Mouse (Mus musculus): ENCODE measurements at regions not wholly inside any gene's neighbourhood (a gene's known extent, or its start where the extent isn't known, plus 50 kb on each side); places are given as distances from the start of the nearest gene placed in this dataset.

DNA sequence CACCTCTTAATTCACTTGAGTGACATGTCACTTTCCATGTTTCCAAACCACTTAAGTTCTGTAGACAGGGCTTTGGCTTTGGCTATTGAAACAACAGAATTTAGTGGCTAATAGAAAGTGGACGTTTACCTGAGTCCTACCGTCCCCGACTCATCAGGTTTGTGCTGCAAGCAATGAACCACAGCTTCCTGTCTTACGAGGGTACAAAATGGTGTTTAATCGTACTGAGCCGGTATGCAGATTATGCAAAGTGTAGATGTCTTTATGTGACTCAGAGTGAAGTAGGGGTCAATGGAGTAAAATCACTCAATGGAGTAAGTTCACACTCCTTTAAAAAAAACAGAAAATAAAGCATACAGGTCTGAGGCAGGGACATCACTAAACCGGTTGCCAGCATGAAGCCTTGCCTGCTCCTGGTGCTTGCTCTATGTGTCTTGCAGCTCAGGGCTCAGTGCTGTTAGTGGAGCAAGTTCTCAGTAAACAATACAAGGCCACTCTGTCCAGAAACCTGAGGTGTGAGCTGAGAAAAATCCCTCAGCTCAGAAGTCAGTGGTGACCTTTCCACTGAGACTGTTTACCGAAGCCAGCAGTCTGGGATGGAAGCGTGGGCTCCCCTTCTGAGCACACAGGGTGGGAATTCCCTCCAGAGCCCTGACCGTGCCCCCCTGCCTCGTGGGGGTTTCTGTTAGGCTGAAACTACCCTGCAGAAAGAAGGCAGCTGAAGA is 226.1 kb upstream of the Jun start:
- H3K9ac ChIP-seq: peak overlapping the region; percentile 15; the same call in 1 of the 2 replicates
- no peaks in the 10 kb centered on the region for H3K9me3 ChIP-seq (replicated peaks)
- H3K27me3 ChIP-seq: no peaks in the 10 kb centered on the region
- peak overlapping the region; percentile 47 for H3K4me2 ChIP-seq
- peaks cover 38% of the 10 kb centered on the region for H3K4me1 ChIP-seq
- H3K27ac ChIP-seq: peak overlapping the region; percentile 97
- H3K4me3 ChIP-seq (replicated peaks): no peak overlapping the region; the same call in 1 of the 2 replicates
- WGBS: 16% methylated on average over 11 of the region's 11 CpGs
- peak; percentile 68 for ATAC-seq (replicated peaks; ENCODE audit: low FRiP score)
- no peaks in the 10 kb centered on the region for H3K36me3 ChIP-seq

DNA sequence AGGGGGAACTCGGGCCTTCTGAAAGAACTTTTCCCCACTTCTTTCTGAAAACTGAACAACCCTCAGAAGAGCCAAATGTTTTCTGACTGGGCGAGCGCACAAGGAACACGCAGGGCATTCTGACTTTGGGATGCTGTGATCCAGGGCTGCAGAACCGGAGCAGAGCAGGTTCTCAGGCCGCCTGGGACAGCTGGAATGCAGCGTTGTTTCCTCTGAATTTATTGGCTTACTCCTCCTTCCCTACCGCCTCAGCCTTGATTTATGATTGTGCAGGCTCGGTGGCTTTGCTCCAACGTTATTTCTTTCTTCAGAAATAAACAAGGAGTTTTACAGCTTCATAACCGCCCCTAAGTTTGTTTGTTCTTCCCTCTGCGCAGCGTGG is 226.7 kb upstream of the Jun start:
- H3K4me3 ChIP-seq (replicated peaks): no peak overlapping the region; the same call in 1 of the 2 replicates
- H3K36me3 ChIP-seq: no peaks in the 10 kb centered on the region
- WGBS: 7% methylated on average over 13 of the region's 13 CpGs
- no peaks in the 10 kb centered on the region for H3K9me3 ChIP-seq (replicated peaks)
- H3K27ac ChIP-seq: peak overlapping the region; percentile 97
- peak; percentile 89 for ATAC-seq (replicated peaks; ENCODE audit: low FRiP score)
- H3K4me2 ChIP-seq: peak overlapping the region; percentile 47
- H3K9ac ChIP-seq: peak overlapping the region; percentile 15; the same call in 1 of the 2 replicates
- no peaks in the 10 kb centered on the region for H3K27me3 ChIP-seq
- H3K4me1 ChIP-seq: peaks cover 43% of the 10 kb centered on the region

DNA sequence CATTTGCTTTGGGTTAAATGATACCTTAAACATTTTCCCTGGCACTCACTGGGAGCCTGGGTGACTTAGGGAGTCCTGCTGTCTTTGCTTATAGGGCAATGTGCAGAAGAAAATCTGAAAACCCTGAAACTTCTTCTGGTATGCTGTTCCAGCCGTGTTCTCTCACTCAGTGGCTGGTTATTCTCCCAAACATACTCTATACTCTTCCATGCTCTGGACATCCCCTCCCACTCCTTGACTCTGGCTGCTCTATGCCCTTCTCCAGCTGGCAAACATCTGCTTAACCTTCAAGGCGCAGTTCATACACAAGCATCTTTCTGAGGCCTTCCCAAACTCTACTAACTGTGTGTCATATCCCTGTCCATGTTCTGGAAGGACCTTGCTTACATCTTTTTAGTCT is 227.2 kb upstream of the Jun start:
- no peak overlapping the region for H3K9ac ChIP-seq
- 33% methylated on average over 2 of the region's 2 CpGs for WGBS
- peak overlapping the region; percentile 97 for H3K27ac ChIP-seq
- H3K4me1 ChIP-seq: peaks cover 48% of the 10 kb centered on the region
- H3K36me3 ChIP-seq: no peaks in the 10 kb centered on the region
- H3K9me3 ChIP-seq (replicated peaks): no peaks in the 10 kb centered on the region
- no peak overlapping the region for H3K4me3 ChIP-seq (replicated peaks)
- peak overlapping the region; percentile 47; the same call in 1 of the 2 replicates for H3K4me2 ChIP-seq
- H3K27me3 ChIP-seq: no peaks in the 10 kb centered on the region
- peak; percentile 57 for ATAC-seq (replicated peaks; ENCODE audit: low FRiP score)

DNA sequence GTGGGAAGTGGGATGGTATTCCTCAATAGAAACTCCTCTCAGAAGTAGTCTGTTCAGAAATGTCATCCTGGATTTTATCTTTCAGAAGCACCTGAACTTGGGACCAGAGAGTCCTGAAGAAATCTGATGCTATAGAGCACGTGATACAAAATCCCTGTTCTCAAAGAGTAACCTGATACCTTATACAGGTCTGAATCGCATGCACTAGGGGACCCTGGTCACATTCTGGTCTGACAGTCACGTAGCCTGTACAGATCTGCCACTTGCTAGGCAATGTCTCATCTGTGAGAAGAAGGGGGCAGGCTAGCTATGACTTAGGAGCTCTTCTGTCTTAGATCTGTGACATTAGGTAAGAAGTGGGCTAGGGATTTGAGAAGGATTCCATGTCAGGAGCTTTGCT is 230.1 kb upstream of the Jun start:
- peak; percentile 61 for ATAC-seq (replicated peaks; ENCODE audit: low FRiP score)
- WGBS: 38% methylated on average over 3 of the region's 3 CpGs

DNA sequence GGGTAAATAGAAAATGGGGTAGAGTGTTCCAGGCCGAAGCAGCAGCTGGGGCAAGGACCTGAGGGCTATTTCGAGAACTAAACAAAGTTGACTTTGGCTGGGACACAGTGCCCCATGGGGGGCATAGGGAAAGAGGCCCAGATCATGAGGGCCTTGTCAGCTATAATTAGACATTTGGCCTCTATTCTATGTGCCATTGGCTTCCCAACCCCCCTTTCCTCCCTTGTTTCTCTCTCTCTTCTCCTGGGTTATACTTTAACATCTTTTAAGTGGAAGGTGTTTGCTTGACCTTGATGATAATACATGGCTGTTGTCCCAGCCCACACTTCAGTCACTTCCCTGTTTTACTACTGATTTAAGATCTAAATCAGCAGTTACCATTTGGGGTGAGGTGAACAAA is 231.8 kb upstream of the Jun start:
- peak overlapping the region; percentile 70 for H3K27ac ChIP-seq
- H3K4me3 ChIP-seq (replicated peaks): no peak overlapping the region
- no peak overlapping the region for H3K9ac ChIP-seq
- H3K27me3 ChIP-seq: no peaks in the 10 kb centered on the region
- ATAC-seq (replicated peaks; ENCODE audit: low FRiP score): 0 out of 2 replicates have a peak, but pooled peaks have one; percentile 15
- peaks cover 37% of the 10 kb centered on the region for H3K4me1 ChIP-seq
- no peak overlapping the region for H3K4me2 ChIP-seq
- H3K9me3 ChIP-seq (replicated peaks): no peaks in the 10 kb centered on the region
- H3K36me3 ChIP-seq: no peaks in the 10 kb centered on the region
- WGBS: 62% methylated on average over 2 of the region's 2 CpGs

More for the DNA sequence above, 230.1 kb upstream of the Jun start:
- Histone ChIP-seq H3K4me2 (no peak overlapping the region), H3K4me3 (replicated peaks) (no peak overlapping the region), H3K36me3 (no peaks in the 10 kb centered on the region), H3K9me3 (replicated peaks) (no peaks in the 10 kb centered on the region), H3K4me1 (peaks cover 50% of the 10 kb centered on the region), H3K27ac (peak overlapping the region; percentile 33; the same call in 1 of the 2 replicates), H3K9ac (no peak overlapping the region), H3K27me3 (no peaks in the 10 kb centered on the region)

DNA sequence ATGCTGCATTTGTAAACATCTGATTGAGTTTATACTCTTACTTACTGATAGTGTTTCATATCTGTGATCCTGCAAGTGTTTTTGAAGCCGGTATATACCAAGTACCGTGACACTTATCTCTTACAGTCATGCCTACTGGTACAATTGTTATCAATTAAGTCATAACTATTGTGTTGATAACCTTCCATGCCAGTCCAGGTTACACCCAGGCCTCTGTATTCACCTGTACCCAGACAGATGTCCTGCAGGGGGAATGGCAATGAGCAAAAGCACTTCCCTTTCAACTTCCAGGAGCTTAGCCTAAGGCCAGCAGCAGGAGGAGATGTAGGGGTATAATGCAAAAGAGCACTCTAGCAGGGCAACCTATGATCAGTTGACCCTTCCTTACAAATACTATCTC is 232.2 kb upstream of the Jun start:
- 90% methylated on average over 2 of the region's 2 CpGs for WGBS
- Histone ChIP-seq H3K36me3 (no peaks in the 10 kb centered on the region), H3K27ac (no peak overlapping the region), H3K4me3 (replicated peaks) (no peak overlapping the region), H3K4me1 (peaks cover 33% of the 10 kb centered on the region), H3K9ac (no peak overlapping the region), H3K27me3 (no peaks in the 10 kb centered on the region), H3K4me2 (no peak overlapping the region), H3K9me3 (replicated peaks) (no peaks in the 10 kb centered on the region)
- ATAC-seq (replicated peaks; ENCODE audit: low FRiP score): no peak

DNA sequence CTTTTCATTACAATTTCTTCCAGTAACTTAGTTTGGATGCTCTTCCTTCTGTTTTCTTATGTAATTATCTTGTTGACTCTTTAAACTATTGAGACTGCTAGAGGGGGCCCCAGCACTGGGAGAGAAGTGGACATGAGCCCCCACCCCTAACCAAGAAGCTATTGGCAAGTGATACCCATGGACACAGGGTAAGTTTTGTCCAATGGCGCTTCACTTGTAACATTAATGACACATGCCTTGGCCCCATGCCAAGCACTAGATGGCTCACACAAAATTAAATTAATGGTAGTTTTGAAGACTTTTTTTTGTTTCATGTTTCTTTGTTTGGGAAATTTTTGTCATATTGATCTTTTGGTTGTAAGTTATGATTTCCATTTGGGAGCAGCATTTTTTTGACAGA is 232.7 kb upstream of the Jun start:
- Histone ChIP-seq H3K4me2 (no peak overlapping the region), H3K27ac (no peak overlapping the region), H3K36me3 (no peaks in the 10 kb centered on the region), H3K4me1 (peaks cover 28% of the 10 kb centered on the region), H3K4me3 (replicated peaks) (no peak overlapping the region), H3K9me3 (replicated peaks) (no peaks in the 10 kb centered on the region), H3K27me3 (no peaks in the 10 kb centered on the region), H3K9ac (no peak overlapping the region)
- 83% methylated on average over 1 of the region's 1 CpGs for WGBS
- no peak for ATAC-seq (replicated peaks; ENCODE audit: low FRiP score)

DNA sequence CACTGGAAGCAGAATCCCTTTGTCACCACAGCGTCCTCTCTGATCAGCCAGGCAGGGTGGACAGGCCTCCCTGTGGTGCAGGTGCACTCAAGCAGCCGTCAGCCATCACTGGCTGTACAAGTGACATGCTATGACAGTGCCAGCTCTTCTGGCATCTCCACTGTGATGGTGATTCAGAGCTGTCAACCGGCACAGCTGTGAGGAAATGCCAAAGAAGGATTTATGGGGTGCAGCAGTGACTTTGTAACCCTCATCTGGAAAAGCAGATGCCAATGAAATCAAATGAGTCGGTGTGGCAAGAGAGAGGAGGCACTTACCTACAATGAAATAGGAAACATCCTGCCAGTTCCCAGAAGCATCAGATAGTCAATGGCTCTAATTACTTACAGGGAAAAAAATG is 238.3 kb upstream of the Jun start:
- WGBS: 35% methylated on average over 4 of the region's 4 CpGs

DNA sequence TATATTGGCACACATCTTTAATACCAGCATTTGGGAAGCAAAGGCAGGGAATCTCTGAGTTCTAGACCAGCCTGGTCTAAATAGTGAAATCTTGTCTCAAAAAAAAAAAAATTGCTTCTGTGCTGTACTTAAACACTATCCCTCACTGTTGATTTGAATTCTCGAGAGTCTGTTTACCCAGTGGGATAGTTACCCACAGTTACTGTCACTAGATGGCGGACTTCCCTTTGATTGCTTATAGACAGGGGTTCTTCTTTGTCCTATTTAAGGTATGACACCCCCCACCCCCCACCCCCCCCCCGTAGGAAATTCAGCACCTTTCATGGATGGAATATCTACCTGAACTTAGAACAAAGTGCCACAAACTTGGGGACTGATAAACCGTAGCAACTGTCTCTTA is 242.1 kb upstream of the Jun start:
- Histone ChIP-seq H3K4me2 (no peak overlapping the region), H3K27me3 (no peaks in the 10 kb centered on the region), H3K9me3 (replicated peaks) (no peaks in the 10 kb centered on the region), H3K36me3 (no peaks in the 10 kb centered on the region), H3K4me1 (peaks cover 11% of the 10 kb centered on the region), H3K4me3 (replicated peaks) (no peak overlapping the region), H3K27ac (no peak overlapping the region), H3K9ac (no peak overlapping the region)
- ATAC-seq (replicated peaks; ENCODE audit: low FRiP score): no peak
- WGBS: 63% methylated on average over 4 of the region's 4 CpGs

More for the DNA sequence above, 238.3 kb upstream of the Jun start:
- Histone ChIP-seq H3K27me3 (no peaks in the 10 kb centered on the region), H3K9ac (no peak overlapping the region), H3K4me2 (no peak overlapping the region), H3K4me3 (replicated peaks) (no peak overlapping the region), H3K9me3 (replicated peaks) (no peaks in the 10 kb centered on the region), H3K4me1 (peaks cover 11% of the 10 kb centered on the region), H3K36me3 (no peaks in the 10 kb centered on the region), H3K27ac (no peak overlapping the region)
- ATAC-seq (replicated peaks; ENCODE audit: low FRiP score): 0 out of 2 replicates have a peak, but pooled peaks have one; percentile 22

DNA sequence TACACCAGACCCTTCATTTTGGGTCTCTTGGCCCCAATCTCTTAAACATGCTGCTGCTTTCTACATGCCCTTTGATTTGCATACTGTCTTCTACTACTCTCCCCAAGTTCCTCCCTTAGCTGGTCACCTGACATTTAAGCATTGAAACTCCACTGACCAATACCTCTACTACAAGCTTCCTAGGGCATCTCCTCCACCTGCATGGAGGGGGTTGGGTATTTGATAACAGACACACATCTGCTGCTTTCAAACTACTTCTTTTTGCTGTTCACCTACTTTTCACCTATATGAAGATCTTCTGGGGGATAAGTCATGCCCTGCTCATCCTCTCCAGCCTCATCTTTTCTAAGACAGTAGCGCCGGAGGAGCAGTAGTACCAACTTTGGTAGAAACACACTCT is 249.9 kb upstream of the Jun start:
- no peak overlapping the region for H3K27ac ChIP-seq
- no peak for ATAC-seq (replicated peaks; ENCODE audit: low FRiP score)
- H3K27me3 ChIP-seq: no peaks in the 10 kb centered on the region
- no peaks in the 10 kb centered on the region for H3K36me3 ChIP-seq
- H3K4me3 ChIP-seq (replicated peaks): no peak overlapping the region
- no peaks in the 10 kb centered on the region for H3K9me3 ChIP-seq (replicated peaks)
- no peak overlapping the region for H3K4me2 ChIP-seq
- 0 out of 2 replicates have a peak, but pooled peaks cover 12% of the 10 kb centered on the region for H3K4me1 ChIP-seq
- H3K9ac ChIP-seq: no peak overlapping the region
- WGBS: 96% methylated on average over 2 of the region's 2 CpGs

DNA sequence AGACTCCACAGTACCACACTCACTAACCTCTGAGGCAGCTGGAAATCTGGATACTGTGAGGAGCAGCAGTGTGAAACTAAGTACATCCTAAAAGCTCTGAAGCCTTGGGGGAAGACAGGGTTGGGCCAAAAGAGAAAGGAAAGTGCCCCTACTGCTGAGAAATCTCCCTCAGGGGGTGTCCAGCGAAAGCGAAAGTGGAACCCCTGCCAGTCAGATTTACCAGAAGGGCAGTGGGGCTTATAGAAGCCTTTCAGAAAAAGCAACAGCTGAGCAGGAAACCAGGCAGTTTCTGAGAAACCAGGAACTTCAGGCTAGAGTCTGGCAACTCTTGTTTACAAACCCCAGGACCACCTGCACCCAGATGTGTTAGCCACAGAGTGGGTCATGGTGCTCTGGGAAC is 251.3 kb upstream of the Jun start:
- 76% methylated on average over 2 of the region's 2 CpGs for WGBS
- no peaks in the 10 kb centered on the region for H3K27me3 ChIP-seq
- no peak overlapping the region for H3K9ac ChIP-seq
- H3K4me3 ChIP-seq (replicated peaks): no peak overlapping the region
- H3K9me3 ChIP-seq (replicated peaks): no peaks in the 10 kb centered on the region
- H3K4me2 ChIP-seq: no peak overlapping the region
- peaks cover 12% of the 10 kb centered on the region; the same call in 1 of the 2 replicates for H3K4me1 ChIP-seq
- peak overlapping the region; percentile 58 for H3K27ac ChIP-seq
- no peak for ATAC-seq (replicated peaks; ENCODE audit: low FRiP score)
- H3K36me3 ChIP-seq: no peaks in the 10 kb centered on the region

DNA sequence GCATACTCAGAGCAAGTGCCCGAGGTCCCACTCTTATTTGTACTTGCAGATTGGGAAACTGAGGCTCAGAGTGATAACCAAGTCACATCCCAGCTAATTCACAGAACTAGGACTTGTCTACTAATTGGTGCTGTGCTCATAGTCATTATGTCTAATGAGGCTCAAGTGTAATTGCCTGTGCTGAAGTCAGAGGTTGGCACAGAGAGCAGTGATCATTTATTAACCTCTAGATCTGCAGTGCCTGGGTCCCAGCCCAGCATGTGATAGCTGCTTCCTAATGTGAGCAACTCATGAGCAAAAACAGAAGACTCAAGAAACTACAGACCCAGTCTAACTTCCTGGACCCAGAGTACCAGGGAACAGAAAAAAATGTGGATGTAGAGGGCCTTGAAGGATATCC is 252.0 kb upstream of the Jun start:
- Histone ChIP-seq H3K9ac (no peak overlapping the region), H3K27me3 (no peaks in the 10 kb centered on the region), H3K36me3 (no peaks in the 10 kb centered on the region), H3K4me3 (replicated peaks) (no peak overlapping the region), H3K4me2 (no peak overlapping the region), H3K4me1 (peaks cover 12% of the 10 kb centered on the region; the same call in 1 of the 2 replicates), H3K9me3 (replicated peaks) (no peaks in the 10 kb centered on the region), H3K27ac (no peak overlapping the region)
- 76% methylated on average over 1 of the region's 1 CpGs for WGBS
- 0 out of 2 replicates have a peak, but pooled peaks have one; percentile 18 for ATAC-seq (replicated peaks; ENCODE audit: low FRiP score)
